Mouse (Mus musculus): Measurements from ENCODE around the gene Cldn7. TPM values are rescaled to one million over a fixed set of nuclear protein-coding genes. Genes with fewer than 3 reads are reported as not detected.
A peak's percentile ranks its signal among the peaks of the same experiment; 100 is the strongest.

Gene Cldn7
- polyA plus RNA-seq, 1 experiment: 106 TPM

- TF ChIP-seq EP300 (IDR thresholded peaks at IDR 0.05; ENCODE audit: insufficient read depth, low read depth, low read length) (no peak), CTCF (IDR thresholded peaks at IDR 0.05; ENCODE audit: low read depth, low read length) (no peak), POLR2A (IDR thresholded peaks at IDR 0.05; ENCODE audit: insufficient read depth, low read length) (no peak)
- no peak overlapping the region for H3K27ac ChIP-seq (ENCODE audit: insufficient read depth, low read length)
- H3K9me3 ChIP-seq (replicated peaks; ENCODE audit: control insufficient read depth, insufficient read depth, low read length, poor library complexity, severe bottlenecking): no peaks in the 10 kb centered on the region
- H3K27me3 ChIP-seq (ENCODE audit: control insufficient read depth, insufficient read depth, low read length, poor library complexity, severe bottlenecking): no peaks in the 10 kb centered on the region
- no peak overlapping the region for H3K9ac ChIP-seq (ENCODE audit: low read depth, poor library complexity, severe bottlenecking)
- H3K4me1 ChIP-seq (ENCODE audit: control insufficient read depth, insufficient read depth, low read length): no peaks in the 10 kb centered on the region
- no peaks in the 10 kb centered on the region for H3K36me3 ChIP-seq (ENCODE audit: control insufficient read depth, insufficient read depth, low read length, poor library complexity, severe bottlenecking)
- H3K4me3 ChIP-seq (ENCODE audit: low read depth, low read length): no peak overlapping the region
These were observed 8.4 kb upstream of the Cldn7 start for GRCm38 (mm10) chr11:69956218-69956617.

GRCm38 (mm10) chr11:69960616-69961015, 4.0 kb upstream of the Cldn7 start:
- no peak overlapping the region for H3K27ac ChIP-seq (ENCODE audit: insufficient read depth, low read length)
- H3K9ac ChIP-seq (ENCODE audit: low read depth, poor library complexity, severe bottlenecking): no peak overlapping the region
- H3K4me3 ChIP-seq (ENCODE audit: low read depth, low read length): no peak overlapping the region
- H3K36me3 ChIP-seq (ENCODE audit: control insufficient read depth, insufficient read depth, low read length, poor library complexity, severe bottlenecking): no peaks in the 10 kb centered on the region
- no peaks in the 10 kb centered on the region for H3K4me1 ChIP-seq (ENCODE audit: control insufficient read depth, insufficient read depth, low read length)
- no peaks in the 10 kb centered on the region for H3K27me3 ChIP-seq (ENCODE audit: control insufficient read depth, insufficient read depth, low read length, poor library complexity, severe bottlenecking)
- TF ChIP-seq POLR2A (IDR thresholded peaks at IDR 0.05; ENCODE audit: insufficient read depth, low read length): no peak
- peak; percentile 73 for TF ChIP-seq CTCF (IDR thresholded peaks at IDR 0.05; ENCODE audit: low read depth, low read length)
- H3K9me3 ChIP-seq (replicated peaks; ENCODE audit: control insufficient read depth, insufficient read depth, low read length, poor library complexity, severe bottlenecking): no peaks in the 10 kb centered on the region

GRCm38 (mm10) chr11:69961841-69962240, 2.7 kb upstream of the Cldn7 start:
- Histone ChIP-seq H3K9me3 (replicated peaks; ENCODE audit: control insufficient read depth, insufficient read depth, low read length, poor library complexity, severe bottlenecking) (no peaks in the 10 kb centered on the region), H3K9ac (ENCODE audit: low read depth, poor library complexity, severe bottlenecking) (no peak overlapping the region), H3K36me3 (ENCODE audit: control insufficient read depth, insufficient read depth, low read length, poor library complexity, severe bottlenecking) (no peaks in the 10 kb centered on the region), H3K27ac (ENCODE audit: insufficient read depth, low read length) (no peak overlapping the region), H3K4me1 (ENCODE audit: control insufficient read depth, insufficient read depth, low read length) (no peaks in the 10 kb centered on the region), H3K27me3 (ENCODE audit: control insufficient read depth, insufficient read depth, low read length, poor library complexity, severe bottlenecking) (no peaks in the 10 kb centered on the region), H3K4me3 (ENCODE audit: low read depth, low read length) (no peak overlapping the region)
- TF ChIP-seq POLR2A (IDR thresholded peaks at IDR 0.05; ENCODE audit: insufficient read depth, low read length) (no peak), CTCF (IDR thresholded peaks at IDR 0.05; ENCODE audit: low read depth, low read length) (no peak), EP300 (IDR thresholded peaks at IDR 0.05; ENCODE audit: insufficient read depth, low read depth, low read length) (no peak)

- Histone ChIP-seq H3K4me3 (ENCODE audit: low read depth, low read length) (peak overlapping the region; percentile 68), H3K27ac (ENCODE audit: insufficient read depth, low read length) (no peak overlapping the region), H3K4me1 (ENCODE audit: control insufficient read depth, insufficient read depth, low read length) (no peaks in the 10 kb centered on the region), H3K9me3 (replicated peaks; ENCODE audit: control insufficient read depth, insufficient read depth, low read length, poor library complexity, severe bottlenecking) (no peaks in the 10 kb centered on the region), H3K36me3 (ENCODE audit: control insufficient read depth, insufficient read depth, low read length, poor library complexity, severe bottlenecking) (peaks cover 24% of the 10 kb centered on the region), H3K9ac (ENCODE audit: low read depth, poor library complexity, severe bottlenecking) (peak overlapping the region; percentile 49), H3K27me3 (ENCODE audit: control insufficient read depth, insufficient read depth, low read length, poor library complexity, severe bottlenecking) (no peaks in the 10 kb centered on the region)
- TF ChIP-seq EP300 (IDR thresholded peaks at IDR 0.05; ENCODE audit: insufficient read depth, low read depth, low read length) (peak; percentile 79), CTCF (IDR thresholded peaks at IDR 0.05; ENCODE audit: low read depth, low read length) (no peak)
These were observed 859 bp downstream of the Cldn7 start for GRCm38 (mm10) chr11:69965271-69966005.

GRCm38 (mm10) chr11:69966006-69966859, 1.7 kb downstream of the Cldn7 start:
- H3K9me3 ChIP-seq (replicated peaks; ENCODE audit: control insufficient read depth, insufficient read depth, low read length, poor library complexity, severe bottlenecking): no peaks in the 10 kb centered on the region
- H3K27ac ChIP-seq (ENCODE audit: insufficient read depth, low read length): no peak overlapping the region
- H3K4me1 ChIP-seq (ENCODE audit: control insufficient read depth, insufficient read depth, low read length): no peaks in the 10 kb centered on the region
- peaks cover 25% of the 10 kb centered on the region for H3K36me3 ChIP-seq (ENCODE audit: control insufficient read depth, insufficient read depth, low read length, poor library complexity, severe bottlenecking)
- H3K4me3 ChIP-seq (ENCODE audit: low read depth, low read length): peak overlapping the region; percentile 68
- TF ChIP-seq CTCF (IDR thresholded peaks at IDR 0.05; ENCODE audit: low read depth, low read length): no peak
- TF ChIP-seq EP300 (IDR thresholded peaks at IDR 0.05; ENCODE audit: insufficient read depth, low read depth, low read length): no peak
- TF ChIP-seq POLR2A (IDR thresholded peaks at IDR 0.05; ENCODE audit: insufficient read depth, low read length): no peak
- peak overlapping the region; percentile 49 for H3K9ac ChIP-seq (ENCODE audit: low read depth, poor library complexity, severe bottlenecking)
- no peaks in the 10 kb centered on the region for H3K27me3 ChIP-seq (ENCODE audit: control insufficient read depth, insufficient read depth, low read length, poor library complexity, severe bottlenecking)

Measured in ES-Bruce4 (cell line).